Mouse (Mus musculus) embryonic fibroblast, embryonic 13.5 days (primary cell): ENCODE measurements around the gene Cd79a.

Source experiments
- CTCF ChIP-seq: IDR thresholded peaks from 2 replicates; pipeline ENCODE4 v1.5.1; 2011; ENCODE audit warnings: mild to moderate bottlenecking, control low read depth, low read length, moderate library complexity, borderline replicate concordance; ENCODE audit not compliant: insufficient read depth
- POLR2A ChIP-seq: IDR thresholded peaks from 2 replicates; pipeline ENCODE4 v1.6.1; 2011; ENCODE audit warnings: low read depth, mild to moderate bottlenecking, control low read depth, low read length, moderate library complexity

DNA sequence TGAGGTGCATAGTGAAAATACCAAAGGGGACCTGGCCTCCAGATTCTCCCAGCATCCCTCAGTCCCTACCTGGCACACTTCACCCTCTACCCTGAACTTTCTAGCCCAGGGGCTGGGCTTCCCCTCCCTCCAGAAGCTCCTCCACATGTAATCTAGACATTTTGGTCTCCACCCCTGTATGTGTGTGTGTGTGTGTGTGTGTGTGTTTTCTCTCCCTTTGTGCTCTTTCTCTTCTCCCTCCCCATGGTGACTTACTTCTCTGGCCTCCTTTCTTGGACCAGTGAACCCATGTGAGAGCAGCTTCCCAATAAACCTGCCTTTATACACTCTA lies 44.0 kb upstream of the Cd79a start:
- TF ChIP-seq CTCF = no peak
- no peak for TF ChIP-seq POLR2A
